Mouse (Mus musculus): ENCODE results near the gene Rnf11. TPM values are rescaled to one million over a fixed set of nuclear protein-coding genes. Genes with fewer than 3 reads are reported as not detected.
A peak's percentile ranks its signal among the peaks of the same experiment; 100 is the strongest.

Gene Rnf11
- total and polyA plus RNA-seq, 3 experiments: 8.6 to 8.7 TPM; not detected in 1

DNA sequence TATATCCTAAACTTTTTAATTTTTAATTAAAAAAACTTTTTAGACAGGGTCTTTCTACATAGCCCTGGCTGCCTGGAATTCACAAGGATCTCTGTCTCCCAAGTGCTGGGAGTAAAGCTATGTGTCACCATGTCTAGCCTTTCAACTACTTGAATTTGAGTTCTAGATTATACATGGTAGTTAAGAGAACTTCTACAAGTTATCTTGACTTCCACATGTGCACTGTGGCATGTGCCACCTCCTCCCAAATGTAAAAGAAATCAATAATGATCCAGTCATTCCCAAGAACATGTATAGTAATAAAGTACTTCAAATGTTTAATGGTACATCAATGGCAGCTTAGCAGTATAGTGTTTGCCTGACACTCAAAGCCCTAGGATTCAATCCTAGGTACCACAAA lies 16.8 kb downstream of the Rnf11 start:
- Histone ChIP-seq H3K27ac (ENCODE audit: control insufficient read depth, low read depth, low read length) (no peak overlapping the region), H3K27me3 (ENCODE audit: control insufficient read depth in 1 of 2, insufficient read depth in 2 of 2, low read length in 2 of 2) (no peaks in the 10 kb centered on the region), H3K9me3 (replicated peaks; ENCODE audit: insufficient read depth, low read length) (no peaks in the 10 kb centered on the region), H3K4me3 (ENCODE audit: control insufficient read depth in 1 of 2, insufficient read depth in 1 of 2, low read depth in 2 of 2, low read length in 2 of 2) (no peak overlapping the region), H3K4me1 (ENCODE audit: control insufficient read depth in 1 of 2, insufficient read depth in 2 of 2, low read length in 2 of 2) (peaks cover 3 to 9% of the 10 kb centered on the region in 2 experiments), H3K9ac (ENCODE audit: control insufficient read depth, low read depth, low read length, poor library complexity, severe bottlenecking) (no peak overlapping the region), H3K79me2 (ENCODE audit: control insufficient read depth, insufficient read depth, low read length, poor library complexity) (peaks cover 33% of the 10 kb centered on the region), H3K36me3 (ENCODE audit: control insufficient read depth in 1 of 2, insufficient read depth in 2 of 2, low read length in 2 of 2) (peaks cover 4 to 35% of the 10 kb centered on the region in 2 experiments)
- no peak for DNase-seq (ENCODE audit: low read depth, low spot score)
- TF ChIP-seq RCOR1 (IDR thresholded peaks at IDR 0.05; ENCODE audit: low read depth, low read length) (no peak), USF1 (IDR thresholded peaks at IDR 0.05; ENCODE audit: low read depth, low read length) (no peak), SMC3 (IDR thresholded peaks at IDR 0.05; ENCODE audit: low read depth, low read length) (no peak), EP300 (IDR thresholded peaks at IDR 0.05; ENCODE audit: low read depth in 1 of 2, low read length in 2 of 2) (no peak), TBP (IDR thresholded peaks at IDR 0.05; ENCODE audit: low read depth, low read length) (no peak)

- Histone ChIP-seq H3K27me3 (ENCODE audit: control insufficient read depth in 1 of 2, insufficient read depth in 2 of 2, low read length in 2 of 2) (no peaks in the 10 kb centered on the region), H3K4me3 (ENCODE audit: control insufficient read depth in 1 of 2, insufficient read depth in 1 of 2, low read depth in 2 of 2, low read length in 2 of 2) (no peak overlapping the region), H3K36me3 (ENCODE audit: control insufficient read depth in 1 of 2, insufficient read depth in 2 of 2, low read length in 2 of 2) (peaks cover 7 to 10% of the 10 kb centered on the region in 2 experiments; a peak in 3 of 4 replicates), H3K4me1 (ENCODE audit: control insufficient read depth in 1 of 2, insufficient read depth in 2 of 2, low read length in 2 of 2) (peaks cover 0 to 5% of the 10 kb centered on the region in 2 experiments; a peak in 2 of 4 replicates), H3K27ac (ENCODE audit: control insufficient read depth, low read depth, low read length) (no peak overlapping the region), H3K79me2 (ENCODE audit: control insufficient read depth, insufficient read depth, low read length, poor library complexity) (peaks cover 15% of the 10 kb centered on the region), H3K9ac (ENCODE audit: control insufficient read depth, low read depth, low read length, poor library complexity, severe bottlenecking) (no peak overlapping the region), H3K9me3 (replicated peaks; ENCODE audit: insufficient read depth, low read length) (no peaks in the 10 kb centered on the region)
- TF ChIP-seq USF1 (IDR thresholded peaks at IDR 0.05; ENCODE audit: low read depth, low read length): peak; percentile 39; the same call in 1 of the 2 replicates
- TF ChIP-seq ETS1 (IDR thresholded peaks at IDR 0.05; ENCODE audit: low read depth, low read length): peak; percentile 71
- 0 out of 2 replicates have a peak, but pooled peaks have one; percentile 45 for TF ChIP-seq SIN3A (IDR thresholded peaks at IDR 0.05; ENCODE audit: low read length)
- no peak for TF ChIP-seq RCOR1 (IDR thresholded peaks at IDR 0.05; ENCODE audit: low read depth, low read length)
- TF ChIP-seq ZNF384 (IDR thresholded peaks at IDR 0.05; ENCODE audit: low read depth, low read length): peak; percentile 75
- no peak for DNase-seq (ENCODE audit: low read depth, low spot score)
Observed at GRCm38 (mm10) chr4:109463892-109464291, 20.6 kb downstream of the Rnf11 start.

- Histone ChIP-seq H3K4me1 (ENCODE audit: control insufficient read depth in 1 of 2, insufficient read depth in 2 of 2, low read length in 2 of 2) (peaks cover 0 to 5% of the 10 kb centered on the region in 2 experiments; a peak in 2 of 4 replicates), H3K27ac (ENCODE audit: control insufficient read depth, low read depth, low read length) (no peak overlapping the region), H3K9ac (ENCODE audit: control insufficient read depth, low read depth, low read length, poor library complexity, severe bottlenecking) (no peak overlapping the region), H3K9me3 (replicated peaks; ENCODE audit: insufficient read depth, low read length) (no peaks in the 10 kb centered on the region), H3K4me3 (ENCODE audit: control insufficient read depth in 1 of 2, insufficient read depth in 1 of 2, low read depth in 2 of 2, low read length in 2 of 2) (no peak overlapping the region), H3K36me3 (ENCODE audit: control insufficient read depth in 1 of 2, insufficient read depth in 2 of 2, low read length in 2 of 2) (peaks cover 2 to 12% of the 10 kb centered on the region in 2 experiments), H3K27me3 (ENCODE audit: control insufficient read depth in 1 of 2, insufficient read depth in 2 of 2, low read length in 2 of 2) (no peaks in the 10 kb centered on the region), H3K79me2 (ENCODE audit: control insufficient read depth, insufficient read depth, low read length, poor library complexity) (peaks cover 4% of the 10 kb centered on the region)
- no peak for TF ChIP-seq MAX (IDR thresholded peaks at IDR 0.05; ENCODE audit: low read length)
- no peak for TF ChIP-seq E2F4 (IDR thresholded peaks at IDR 0.05; ENCODE audit: borderline replicate concordance, low read depth, low read length)
- TF ChIP-seq ZMIZ1 (IDR thresholded peaks at IDR 0.05; ENCODE audit: low read depth, low read length): no peak
- TF ChIP-seq MAZ (IDR thresholded peaks at IDR 0.05; ENCODE audit: low read depth, low read length): no peak
- no peak for TF ChIP-seq MYC (IDR thresholded peaks at IDR 0.05; ENCODE audit: low read depth, low read length)
- no peak for TF ChIP-seq NRF1 (IDR thresholded peaks at IDR 0.05; ENCODE audit: insufficient read depth, low read depth, low read length, poor library complexity, severe bottlenecking)
- no peak for TF ChIP-seq USF2 (IDR thresholded peaks at IDR 0.05; ENCODE audit: borderline replicate concordance in 1 of 2, insufficient read depth in 1 of 2, low read depth in 1 of 2, low read length in 2 of 2)
- no peak for TF ChIP-seq TBP (IDR thresholded peaks at IDR 0.05; ENCODE audit: low read depth, low read length)
- TF ChIP-seq SMC3 (IDR thresholded peaks at IDR 0.05; ENCODE audit: low read depth, low read length): no peak
- DNase-seq (ENCODE audit: low read depth, low spot score): no peak
Observed at GRCm38 (mm10) chr4:109460421-109461179, 23.9 kb downstream of the Rnf11 start.
